Mouse (Mus musculus): Measurements from ENCODE around the gene Ptprg.

GRCm38 (mm10) chr14:11775204-11775603, 221.9 kb downstream of the Ptprg start:
- TF ChIP-seq CTCF (IDR thresholded peaks at IDR 0.05; ENCODE audit: borderline replicate concordance, insufficient read depth, low read length) = no peak
- no peak for TF ChIP-seq POLR2A (IDR thresholded peaks at IDR 0.05; ENCODE audit: low read depth, low read length)

All from embryonic fibroblast, embryonic 13.5 days (primary cell).